Comparison of ENCODE assay signal across 21 mouse cellular contexts in genomic region chr14:101780016-101780415, GRCm38 (mm10). TPM values are rescaled to one million over a fixed set of nuclear protein-coding genes. Genes with fewer than 3 reads are reported as not detected.
"Had no signal": no experiment of that assay in that cellular context is flagged by ENCODE, and none has a peak within 500 bp of the region (broad histone marks: within the 10 kb centered on the region; RNA-seq: fewer than 3 reads in every experiment).

No protein-coding gene starts in this region.

- H3K4me2 ChIP-seq: intestine, embryonic 15.5 days; limb, embryonic 13.5 days; liver, embryonic 12.5 days; lung, embryonic 14.5 days; stomach, embryonic 15.5 days had no signal

- H3K36me3 ChIP-seq: intestine, embryonic 15.5 days; limb, embryonic 13.5 days; liver, embryonic 12.5 days; stomach, embryonic 15.5 days had no signal

- H3K9me3 ChIP-seq: intestine, embryonic 15.5 days; limb, embryonic 13.5 days; liver, embryonic 12.5 days; megakaryocyte, embryonic 14.5 days; stomach, embryonic 15.5 days had no signal

- H3K4me1 ChIP-seq: intestine, embryonic 15.5 days; limb, embryonic 13.5 days; liver, embryonic 12.5 days; megakaryocyte, embryonic 14.5 days; stomach, embryonic 15.5 days had no signal

- H3K27ac ChIP-seq: intestine, embryonic 15.5 days; layer of hippocampus, adult 2 months; limb, embryonic 13.5 days; liver, embryonic 12.5 days; macrophage; stomach, embryonic 15.5 days had no signal

- H3K9ac ChIP-seq: intestine, embryonic 15.5 days; limb, embryonic 13.5 days; liver, embryonic 12.5 days; lung, embryonic 14.5 days; stomach, embryonic 15.5 days had no signal

- H3K27me3 ChIP-seq: intestine, embryonic 15.5 days; limb, embryonic 13.5 days; liver, embryonic 12.5 days; megakaryocyte, embryonic 14.5 days; stomach, embryonic 15.5 days had no signal

- ATAC-seq: intestine, embryonic 15.5 days; liver, embryonic 12.5 days had no signal

- H3K4me3 ChIP-seq: intestine, embryonic 15.5 days; layer of hippocampus, adult 2 months; limb, embryonic 13.5 days; liver, embryonic 12.5 days; megakaryocyte, embryonic 14.5 days; stomach, embryonic 15.5 days had no signal

- DNase-seq: kidney, adult 18-20 months; kidney, postnatal 10 days; kidney, postnatal 4 days; left cerebral cortex, postnatal 4 days; lung, embryonic 14.5 days; lung, postnatal 14 days; right cerebral cortex, postnatal 4 days; spleen, adult 18-20 months; thymus, postnatal 4 days had no signal

RNA-seq across cellular contexts. Expression of gene Lmo7, which starts 50.3 kb away (rescaled TPM):
- polyA plus RNA-seq: macrophage had no signal

RNA-seq across cellular contexts. Expression of gene Gm9922, which starts 50.4 kb away (rescaled TPM):
- total RNA-seq: layer of hippocampus, adult 2 months; left cerebral cortex, adult 18-20 months; left cerebral cortex, postnatal 10 days; midbrain, postnatal 0 days had no signal
- polyA plus RNA-seq: liver, embryonic 12.5 days; liver, embryonic 16.5 days; macrophage; neural tube, embryonic 14.5 days had no signal
